Mouse (Mus musculus) c-Kit-positive CD71-positive TER-119-positive erythroid progenitor cells, embryonic 14.5 days (primary cell): ENCODE data around the gene Ptbp3.

Experiments used
- DNase-seq: peaks from one replicate; pipeline ENCODE4 v3.0.0-alpha.2; 2013; ENCODE audit warnings: low spot score

The Ptbp3 gene

DNA sequence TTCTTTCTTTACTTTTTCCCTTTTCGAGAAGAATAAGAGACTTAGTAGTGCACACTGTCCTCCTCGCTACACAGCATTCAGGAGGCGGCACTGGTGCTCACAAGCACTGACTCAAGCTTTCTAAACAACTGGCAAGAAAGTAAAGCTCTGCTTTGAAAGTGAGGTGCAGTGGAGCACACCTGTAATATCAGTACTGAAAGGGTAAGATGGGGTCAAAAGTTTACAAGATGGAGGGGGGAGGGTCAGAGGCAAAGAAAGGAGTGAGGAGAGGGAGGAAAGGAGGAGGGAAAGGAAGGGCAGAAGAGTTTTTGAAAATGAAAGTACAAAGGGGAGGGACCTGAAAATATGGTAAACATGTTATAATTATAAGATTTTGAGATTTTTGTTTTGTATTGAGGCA lies 43.7 kb downstream of the Ptbp3 start:
- DNase-seq, result no peak

DNA sequence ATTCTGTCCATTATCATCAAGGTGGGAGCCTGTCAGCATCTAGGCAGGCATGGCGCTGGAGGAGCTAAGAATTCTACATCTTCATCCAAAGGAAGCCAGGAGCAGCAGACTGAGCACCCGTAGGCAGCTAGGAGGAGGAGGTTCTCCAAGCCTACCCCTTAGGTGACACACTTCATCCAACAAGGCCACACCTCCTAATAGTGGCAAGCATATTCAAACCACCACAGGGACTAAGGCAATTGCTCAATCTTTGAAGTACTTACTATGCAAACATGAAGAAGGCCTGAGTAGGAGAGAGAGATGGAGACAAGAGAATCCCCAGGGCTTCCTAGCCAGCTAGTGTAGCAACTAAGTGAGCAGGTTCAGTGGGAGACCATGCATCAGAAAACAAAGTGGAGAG lies 58.1 kb downstream of the Ptbp3 start:
- no peak for DNase-seq

DNA sequence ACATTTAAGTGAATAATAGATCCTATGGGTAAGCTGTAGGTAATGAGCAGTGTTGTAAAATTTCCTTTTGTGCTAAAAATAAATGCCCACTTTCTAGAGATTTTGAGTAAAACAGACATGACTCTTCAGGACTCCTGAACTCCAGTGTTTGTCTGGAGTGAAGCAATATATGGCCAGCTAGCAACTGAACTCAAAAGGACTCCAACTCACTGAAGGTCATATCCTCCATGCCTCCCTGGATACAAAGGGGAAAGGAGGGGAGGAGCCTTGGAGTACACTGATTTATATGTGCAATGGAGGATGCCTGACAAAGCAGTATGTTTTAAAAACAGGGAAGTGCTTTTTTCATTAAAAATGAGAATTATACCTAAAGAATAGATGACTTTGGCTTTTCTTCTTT lies 77.9 kb downstream of the Ptbp3 start:
- no peak for DNase-seq

DNA sequence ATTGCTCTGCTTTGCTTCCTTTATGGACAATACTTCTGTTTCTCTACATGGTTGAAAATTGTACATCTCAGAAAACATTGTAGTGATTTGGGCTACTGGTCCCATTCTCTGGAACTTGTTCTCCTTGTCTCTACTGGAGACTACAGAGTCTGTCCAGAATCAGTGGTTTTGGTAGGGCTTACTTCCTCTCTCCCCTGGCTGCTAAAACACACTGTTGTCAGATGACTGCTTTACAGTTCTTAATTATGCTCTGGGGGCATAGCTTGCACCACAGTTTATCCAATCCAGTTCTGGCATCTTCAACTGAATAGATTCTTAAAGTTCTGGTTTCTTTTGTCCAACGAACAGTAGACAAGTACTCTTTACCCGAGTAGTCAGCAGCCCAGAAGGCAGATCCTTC lies 83.7 kb downstream of the Ptbp3 start:
- no peak for DNase-seq

DNA sequence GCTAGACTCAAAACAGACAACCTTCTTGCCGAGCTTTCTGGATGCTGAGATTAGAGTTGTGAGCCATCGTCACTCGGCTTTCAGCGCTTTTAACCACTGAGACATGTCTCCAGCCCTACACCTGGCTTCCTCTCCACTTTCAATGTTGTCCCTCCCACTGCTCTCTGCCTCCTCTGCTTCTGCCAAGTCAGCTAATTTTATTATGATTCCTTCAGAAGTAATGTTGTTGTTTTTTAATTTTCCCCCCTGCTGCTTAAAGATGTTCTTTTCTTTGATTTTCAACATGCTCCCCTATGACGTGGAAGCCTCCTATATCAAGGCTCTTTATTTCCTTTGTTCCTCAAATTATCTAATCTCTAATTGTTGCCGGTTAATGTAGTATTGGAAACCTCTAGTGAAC lies 84.5 kb downstream of the Ptbp3 start:
- DNase-seq, result no peak

DNA sequence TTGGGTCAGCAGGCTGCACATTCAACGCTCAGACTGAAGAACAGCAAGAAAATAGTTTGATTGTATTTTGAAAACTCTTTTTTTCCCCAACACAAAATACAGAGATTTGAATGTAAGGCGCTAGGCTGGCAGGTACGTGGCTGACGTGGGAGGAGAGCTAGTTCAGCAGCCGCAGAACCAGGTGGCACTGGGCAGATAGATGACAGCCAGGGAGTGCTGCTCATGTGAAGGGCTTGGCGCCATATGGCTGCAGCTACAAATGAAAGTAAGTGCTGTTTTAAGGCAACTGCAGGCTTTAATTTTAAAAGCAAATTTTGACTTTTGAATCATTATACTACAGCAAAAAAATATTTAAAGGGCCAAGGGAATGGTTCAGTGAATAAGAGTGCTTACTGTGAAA lies 86.7 kb downstream of the Ptbp3 start:
- DNase-seq, result no peak

DNA sequence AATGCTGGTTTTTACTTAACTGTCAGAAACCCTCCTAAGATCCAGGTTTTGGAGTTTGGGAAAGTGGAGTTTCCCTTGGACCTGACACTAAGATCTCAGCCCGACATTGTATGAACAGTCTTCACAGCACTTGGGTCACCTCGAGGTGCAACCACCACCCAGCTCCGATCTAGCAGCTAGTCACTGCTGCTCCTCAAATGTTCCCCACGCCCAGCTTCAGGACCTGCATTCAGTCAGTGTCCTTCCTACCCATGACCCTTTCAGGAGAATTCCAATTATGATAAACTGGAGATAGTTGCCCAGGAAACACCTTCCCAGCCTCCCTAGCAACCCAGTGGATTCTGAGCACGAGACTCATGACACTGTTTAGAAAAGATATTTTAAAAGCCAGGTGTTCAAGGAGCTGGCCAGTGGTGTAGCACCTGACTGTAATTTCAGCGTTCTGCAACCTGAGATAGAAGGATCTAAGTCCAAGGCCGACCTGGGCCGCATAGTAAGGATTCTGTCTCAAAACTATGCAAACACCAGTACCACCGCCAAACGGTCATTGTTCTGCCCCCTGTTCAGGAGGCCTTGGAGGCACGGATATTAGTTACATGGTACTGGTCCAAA lies 87.9 kb downstream of the Ptbp3 start:
- no peak for DNase-seq

DNA sequence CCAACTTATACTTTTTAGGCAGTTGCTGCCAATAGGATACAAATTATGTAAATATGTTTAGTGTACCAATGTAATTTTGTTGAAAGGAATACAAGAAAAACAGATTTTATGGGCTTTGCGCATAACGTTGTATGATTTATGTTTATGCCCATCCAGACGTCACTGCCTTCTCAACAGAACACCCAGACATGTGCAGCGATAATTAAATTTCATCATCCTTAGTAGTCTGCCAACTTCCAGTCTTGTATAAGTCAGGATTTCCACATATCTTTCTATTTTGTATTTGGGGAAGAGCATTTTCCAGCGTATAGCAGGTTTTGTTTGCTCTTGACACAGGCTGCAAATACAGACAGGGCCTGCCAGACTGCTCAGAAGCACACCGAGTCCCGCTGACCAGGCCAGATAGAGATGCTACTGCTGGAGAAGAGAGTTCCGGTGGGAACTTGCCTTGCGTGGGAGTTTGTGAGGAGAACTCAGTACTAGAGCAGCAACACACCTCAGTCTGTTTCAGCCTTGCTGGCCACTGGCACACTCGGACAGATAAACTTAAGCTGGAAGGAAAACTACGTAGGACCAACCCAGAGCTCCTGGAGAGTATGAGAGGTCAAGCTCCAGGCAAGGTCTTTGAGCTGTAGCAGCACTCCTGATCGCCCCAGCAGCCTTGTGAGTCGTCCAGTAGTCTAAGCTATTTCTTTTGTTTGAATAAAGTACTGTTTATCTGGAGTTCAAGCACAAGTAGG lies 89.8 kb downstream of the Ptbp3 start:
- no peak for DNase-seq

DNA sequence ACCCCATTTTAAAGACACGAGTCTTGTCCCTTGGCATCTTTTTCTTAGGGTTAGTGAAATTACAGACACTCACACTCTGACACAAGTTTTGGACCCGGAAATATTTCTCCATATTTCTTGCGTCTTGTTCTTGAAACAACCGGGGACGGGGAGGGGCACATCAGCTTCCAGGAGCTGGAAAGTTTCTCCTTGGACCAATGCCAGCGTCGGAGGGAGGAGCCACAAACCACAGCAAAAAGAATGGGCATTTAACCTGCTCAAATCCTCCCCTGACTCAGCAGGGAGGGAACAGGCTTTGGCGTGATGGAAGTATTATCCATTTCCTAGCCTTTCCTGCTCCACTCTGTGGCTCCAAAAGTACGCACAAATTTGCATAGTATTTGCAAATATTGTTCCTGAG lies 91.2 kb downstream of the Ptbp3 start:
- no peak for DNase-seq

DNA sequence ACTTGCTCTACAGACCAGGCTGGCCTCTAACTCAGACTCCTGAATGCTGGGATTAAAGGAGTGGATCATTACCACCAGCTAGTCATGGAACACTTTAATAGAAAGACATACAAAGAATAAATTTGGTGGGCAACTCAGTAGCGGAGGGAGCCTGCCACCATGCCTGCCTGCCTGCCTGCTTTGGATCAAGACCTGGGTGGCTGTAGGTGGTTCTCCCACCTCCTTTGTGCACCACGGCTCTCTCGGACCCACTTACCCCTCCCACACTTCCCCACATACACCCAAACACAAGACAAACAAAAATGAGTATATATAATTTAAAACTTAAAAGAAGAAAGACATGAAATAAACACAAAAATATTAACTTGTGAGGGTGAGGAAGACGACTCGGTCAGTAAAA lies 92.1 kb downstream of the Ptbp3 start:
- no peak for DNase-seq

DNA sequence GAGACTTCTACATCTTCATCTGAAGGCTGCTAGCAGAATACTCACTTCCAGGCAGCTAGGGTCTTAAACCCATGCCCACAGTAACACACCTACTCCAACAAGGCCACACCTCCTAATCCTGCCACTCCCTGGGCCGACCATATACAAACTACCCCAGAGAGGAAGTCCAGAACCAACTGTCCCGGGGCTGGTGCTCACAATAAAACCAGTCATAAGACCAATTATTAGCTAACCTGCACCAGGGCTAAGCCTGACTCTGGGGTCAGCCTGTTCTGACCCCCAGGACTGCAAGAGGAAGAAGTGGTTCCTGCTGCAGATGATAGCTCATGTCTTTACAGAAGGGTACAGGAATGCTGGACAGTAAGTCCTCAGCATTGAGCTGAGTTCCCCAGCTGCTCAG lies 93.7 kb downstream of the Ptbp3 start:
- DNase-seq, result no peak

DNA sequence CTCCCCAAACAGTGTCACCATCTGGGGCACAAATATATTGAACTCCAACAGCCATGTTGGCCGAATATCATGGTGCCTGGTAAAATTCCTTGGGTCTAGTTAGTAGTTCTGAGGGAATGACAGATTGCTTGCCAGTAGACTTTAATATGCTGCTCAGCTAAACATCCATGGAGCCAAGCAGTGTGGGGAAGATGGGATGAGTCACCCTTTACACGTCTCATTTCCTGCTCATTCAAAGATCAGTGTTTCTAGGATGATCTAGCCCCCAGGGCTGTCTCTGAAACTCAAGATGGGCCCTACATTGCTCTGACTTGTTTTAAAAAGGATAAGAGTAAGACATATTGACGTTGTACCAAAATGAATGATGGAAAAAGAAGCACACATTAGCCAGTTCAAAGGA lies 95.1 kb downstream of the Ptbp3 start:
- no peak for DNase-seq

DNA sequence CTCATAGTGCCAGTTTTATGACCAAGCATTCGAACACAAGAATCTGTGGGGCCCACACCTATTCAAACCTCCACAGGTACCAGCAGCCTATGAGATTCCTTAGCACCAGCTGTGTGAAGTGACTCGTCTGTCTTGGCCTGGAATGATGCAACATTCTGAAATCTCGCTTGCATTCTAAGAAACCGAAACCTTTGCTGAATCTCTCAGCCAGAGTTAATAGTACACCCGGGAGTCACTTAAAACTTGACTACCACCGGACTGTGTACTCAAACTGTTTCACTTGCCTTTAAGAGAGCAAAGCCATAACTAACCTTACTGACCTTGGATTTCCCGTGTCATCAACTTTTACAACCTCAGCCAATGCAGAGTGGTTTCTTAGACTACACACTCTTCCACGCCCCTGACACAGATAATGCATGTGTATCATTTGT lies 96.6 kb downstream of the Ptbp3 start:
- DNase-seq, result no peak

DNA sequence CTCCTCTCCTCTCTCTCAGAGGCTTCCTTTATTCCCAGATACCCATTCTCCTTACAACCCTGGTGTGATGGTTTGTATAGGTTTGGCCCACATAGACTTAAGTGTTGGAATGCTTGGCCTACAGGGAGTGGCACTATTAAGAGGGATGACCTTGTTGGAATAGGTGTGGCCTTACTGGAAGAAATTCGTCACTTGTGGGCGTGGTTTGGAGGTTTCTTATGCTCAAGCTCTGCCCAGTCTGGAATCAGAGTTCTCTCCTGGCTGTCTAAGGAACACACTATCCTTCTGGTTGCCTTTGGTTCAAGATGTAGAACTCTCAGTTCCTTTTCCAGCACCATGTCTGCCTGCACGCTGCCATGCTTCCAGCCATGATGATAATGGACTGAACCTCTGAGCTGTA lies 98.3 kb downstream of the Ptbp3 start:
- DNase-seq, result no peak

DNA sequence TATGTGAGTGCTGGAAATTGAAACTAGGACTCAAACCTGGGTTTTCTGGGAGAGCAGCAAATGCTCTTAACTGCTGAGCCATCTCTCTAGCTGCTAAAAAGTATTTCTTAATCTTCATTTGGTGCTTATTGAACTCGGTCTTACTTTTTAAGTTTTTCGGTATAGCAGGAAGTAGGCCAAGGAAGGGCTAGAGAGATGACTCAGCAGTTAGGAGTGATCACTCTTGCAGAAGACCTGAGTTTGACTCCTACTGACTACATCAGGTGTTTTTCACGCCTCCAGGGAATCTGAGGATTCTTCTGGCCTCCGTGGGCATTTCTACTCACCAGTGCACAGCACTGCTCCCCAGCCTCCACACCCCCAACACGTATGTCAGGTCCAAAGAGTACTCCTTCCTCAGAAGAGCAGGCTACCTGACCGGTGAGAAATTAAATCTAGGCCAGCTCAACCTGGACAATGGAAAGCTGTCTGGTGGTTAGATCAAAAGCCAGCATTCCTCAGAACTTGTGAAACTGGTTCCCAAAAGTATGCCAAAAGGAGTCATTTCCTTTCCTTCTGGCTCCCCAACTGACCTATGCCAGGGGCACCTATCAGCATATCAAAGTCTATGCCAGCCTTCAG lies 98.8 kb downstream of the Ptbp3 start:
- no peak for DNase-seq

DNA sequence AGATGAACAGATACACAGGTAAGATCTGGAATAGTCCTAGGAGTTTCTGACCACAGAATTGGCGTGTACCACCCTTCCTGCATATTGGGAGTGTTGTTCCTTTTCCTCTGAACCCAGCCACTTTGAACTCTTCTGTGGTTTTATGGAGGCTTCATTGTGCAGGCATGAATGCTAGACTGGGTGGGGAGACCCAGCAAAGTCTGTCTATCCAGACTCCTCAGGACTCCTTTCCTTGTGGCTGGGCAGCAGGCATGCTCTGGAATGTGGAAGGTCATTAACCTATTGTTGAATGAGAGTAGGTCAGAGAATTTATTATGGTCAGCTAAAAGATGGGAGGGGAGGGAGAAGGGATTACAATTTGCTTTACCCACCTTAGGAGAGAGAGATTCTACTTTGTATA lies 101.9 kb downstream of the Ptbp3 start:
- DNase-seq, result no peak

DNA sequence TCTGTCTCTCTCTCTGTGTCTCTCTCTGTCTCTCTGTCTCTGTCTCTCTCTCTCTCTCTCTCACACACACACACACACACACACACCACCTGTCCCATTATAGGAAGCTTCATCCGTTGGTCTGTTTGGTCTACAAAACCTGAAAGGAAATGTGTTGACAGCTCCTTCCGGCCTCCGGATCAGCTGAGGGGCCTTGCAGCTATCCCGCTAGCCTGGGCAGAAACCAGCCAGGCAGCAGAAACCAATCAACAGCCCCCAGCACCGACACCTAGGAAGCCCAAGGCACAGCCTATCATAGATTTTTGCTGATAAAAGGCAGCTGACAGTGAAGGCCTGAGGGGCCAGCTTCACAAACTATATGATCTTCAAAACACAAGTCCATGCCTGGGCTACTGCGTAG lies 103.6 kb downstream of the Ptbp3 start:
- no peak for DNase-seq

DNA sequence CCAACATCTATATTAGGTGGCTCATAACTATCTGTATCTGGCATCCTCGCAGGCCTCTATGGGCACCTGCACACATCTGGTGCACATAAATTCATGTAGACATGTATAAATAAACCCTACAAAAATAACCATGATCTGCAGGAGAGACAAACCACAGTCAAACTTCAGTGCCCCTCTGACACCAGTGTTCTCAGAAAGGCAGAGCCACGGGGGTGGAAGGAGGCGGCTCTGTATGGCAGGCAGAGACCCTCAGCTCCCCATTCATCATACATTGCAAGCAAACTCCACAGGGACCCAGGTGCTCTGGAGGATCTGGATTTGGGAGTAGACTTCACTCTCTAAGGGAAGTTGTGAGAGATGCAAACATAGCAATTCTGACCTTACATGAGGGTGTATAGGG lies 104.2 kb downstream of the Ptbp3 start:
- DNase-seq, result no peak

DNA sequence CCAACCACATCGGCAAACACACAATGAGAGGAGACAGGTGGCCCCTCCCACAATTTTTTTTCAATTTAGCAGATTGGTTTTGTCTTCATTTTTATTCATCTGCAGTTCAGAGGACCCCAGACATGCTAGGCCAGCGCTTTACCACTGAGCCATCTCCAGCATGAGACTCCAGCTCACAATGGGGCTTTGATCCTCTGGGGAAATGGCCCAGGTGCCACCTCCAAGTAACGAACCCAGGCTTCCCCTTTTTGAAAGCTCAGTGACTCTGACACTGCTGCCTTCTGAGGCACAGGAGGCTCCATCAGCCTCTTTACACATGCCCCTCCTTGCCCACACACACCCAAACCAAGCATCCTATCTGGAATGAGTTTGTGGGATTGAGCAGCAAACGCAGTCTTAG lies 105.1 kb downstream of the Ptbp3 start:
- no peak for DNase-seq

DNA sequence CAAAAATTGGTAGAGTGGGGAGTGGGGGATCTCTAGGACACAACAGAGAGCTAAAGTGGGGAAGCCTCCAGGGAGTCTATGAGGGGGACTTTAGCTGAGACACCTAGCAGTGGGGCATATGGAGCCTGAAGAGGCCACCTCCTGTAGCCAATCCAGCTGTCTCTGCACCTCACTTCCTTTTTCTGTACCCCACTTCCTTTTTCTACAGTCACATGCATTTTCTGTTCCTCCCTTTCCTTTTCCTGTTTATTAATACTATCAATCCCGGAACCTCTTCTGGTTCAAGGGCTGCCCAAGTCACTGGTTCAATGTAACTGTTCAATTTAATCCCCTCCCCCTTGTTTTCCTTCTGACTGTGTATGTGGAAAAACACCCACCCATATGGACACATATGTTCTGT lies 107.9 kb downstream of the Ptbp3 start:
- DNase-seq, result no peak

DNA sequence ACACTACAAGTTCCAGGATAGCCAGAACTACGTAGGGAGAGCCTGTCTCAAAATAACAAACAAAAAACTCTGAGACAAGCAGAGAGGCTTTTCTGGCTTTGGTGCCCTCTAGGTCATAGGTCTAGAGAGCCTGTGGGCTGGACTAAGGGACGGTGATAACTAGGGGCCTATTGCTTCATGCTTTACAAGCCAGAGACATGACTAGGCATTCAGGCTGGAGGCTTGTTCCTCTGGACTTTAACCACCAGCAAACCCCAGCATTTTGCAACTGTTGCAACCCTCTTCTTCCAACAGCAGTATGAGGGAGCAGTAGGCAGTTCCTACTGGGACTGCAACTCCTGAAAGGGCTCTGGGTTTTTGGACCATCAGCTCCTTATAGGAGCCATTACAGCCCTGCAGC lies 109.2 kb downstream of the Ptbp3 start:
- DNase-seq, result peak; percentile 38

DNA sequence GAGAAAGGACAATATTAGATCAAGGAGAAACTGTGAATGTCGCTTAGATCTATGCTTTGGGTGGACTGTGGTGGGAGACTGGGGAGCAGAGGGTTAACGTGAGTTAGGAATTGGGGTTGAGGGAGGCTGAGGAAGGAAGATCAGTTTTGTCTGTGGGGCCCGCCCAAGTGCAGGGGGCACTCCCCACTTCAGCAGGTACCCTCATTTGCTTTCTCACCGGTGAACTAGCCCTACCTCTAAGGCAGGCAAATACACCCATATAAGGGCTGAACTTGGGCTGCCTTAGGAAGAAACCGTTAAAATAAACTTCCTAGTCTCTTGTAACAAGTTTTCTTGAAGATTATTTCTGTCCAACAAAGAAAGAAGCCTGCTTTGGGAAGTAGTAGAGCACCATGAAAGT lies 110.1 kb downstream of the Ptbp3 start:
- no peak for DNase-seq

DNA sequence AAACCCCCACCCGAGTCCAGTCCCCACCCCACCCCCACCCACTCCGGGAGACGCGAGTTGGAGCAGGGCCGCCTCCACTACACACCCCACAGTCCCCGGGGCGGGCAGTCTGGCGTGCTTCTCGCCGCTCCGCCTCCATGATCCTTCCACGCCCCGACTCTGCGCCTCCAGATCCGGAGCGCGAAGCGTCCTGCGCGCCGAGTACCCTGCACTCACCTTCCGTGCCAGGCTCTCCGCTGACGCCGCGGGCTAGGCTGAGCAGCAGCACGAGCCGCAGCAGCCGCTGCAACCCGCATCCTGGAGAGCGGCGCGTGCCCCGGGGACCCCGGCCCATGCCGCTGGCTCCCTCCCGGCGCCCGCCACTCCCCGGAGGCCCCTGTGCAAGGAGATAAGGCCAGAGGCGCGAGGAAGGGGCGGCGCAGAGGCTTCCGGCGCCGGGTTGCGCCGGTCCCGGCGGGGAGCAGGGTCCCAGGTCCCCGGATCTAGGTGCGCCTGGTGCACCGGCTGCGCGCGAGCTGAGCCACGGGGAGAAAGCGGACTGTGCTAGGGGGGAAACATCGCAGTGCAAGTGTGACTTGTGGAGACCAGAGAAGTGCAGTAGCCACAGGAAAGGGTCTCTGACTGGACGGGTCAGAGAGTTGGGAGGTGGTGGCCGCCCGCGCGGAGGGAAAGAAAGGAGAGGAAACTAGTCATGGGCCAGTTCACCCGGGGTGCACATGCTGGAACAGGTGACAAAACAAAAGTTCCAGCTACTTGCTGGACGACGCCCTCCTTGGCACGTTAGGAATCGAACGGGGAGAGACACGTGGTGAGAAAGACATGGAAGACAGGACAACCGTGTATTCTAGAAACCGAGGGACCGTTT lies 110.9 kb downstream of the Ptbp3 start, which contains the start of gene Susd1:
Susd1 (minus strand) TSS at position 644 of the 865 bp plus-strand sequence.
- peak; percentile 65 for DNase-seq
